Mouse (Mus musculus) thymus, adult 2 months (tissue): ENCODE results near the gene Top3a. TPM values are rescaled to one million over a fixed set of nuclear protein-coding genes. Genes with fewer than 3 reads are reported as not detected.
A peak's percentile ranks its signal among the peaks of the same experiment; 100 is the strongest.

Experiments
- DNase-seq: peaks from one replicate; pipeline ENCODE4 v3.0.0; 2021
- H3K27ac ChIP-seq: fragments of 200-500 bp; 2 replicates; pipeline ENCODE4 v1.5.1; 2012; ENCODE audit warnings: low read length, control low read depth; ENCODE audit not compliant: control insufficient read depth, insufficient read depth
- H3K27me3 ChIP-seq: fragments of 200-500 bp; 2 replicates; pipeline ENCODE4 v1.6.1; 2012; ENCODE audit warnings: mild to moderate bottlenecking, low read length, moderate library complexity, mixed read lengths; ENCODE audit not compliant: control insufficient read depth, insufficient read depth
- H3K36me3 ChIP-seq: fragments of 200-500 bp; 2 replicates; pipeline ENCODE4 v1.6.1; 2012; ENCODE audit warnings: mild to moderate bottlenecking, low read length, moderate library complexity; ENCODE audit not compliant: control insufficient read depth, insufficient read depth
- H3K4me1 ChIP-seq: fragments of 200-500 bp; replicated peaks from 2 replicates; pipeline ENCODE4 v1.6.1; 2012; ENCODE audit warnings: low read length; ENCODE audit not compliant: control insufficient read depth, insufficient read depth
- H3K4me3 ChIP-seq: fragments of 200-500 bp; 2 replicates; pipeline ENCODE4 v1.5.1; 2012; ENCODE audit warnings: mild to moderate bottlenecking, low read length, control low read depth, moderate library complexity; ENCODE audit not compliant: control insufficient read depth, insufficient read depth
- CTCF ChIP-seq: fragments of 200-500 bp; IDR thresholded peaks from 2 replicates; pipeline ENCODE4 v1.5.1; 2012; ENCODE audit warnings: mild to moderate bottlenecking, control low read depth, low read length, moderate library complexity, borderline replicate concordance; ENCODE audit not compliant: control insufficient read depth, poor library complexity, insufficient read depth; ENCODE audit errors: extremely low read depth
- POLR2A ChIP-seq: fragments of 200-500 bp; IDR thresholded peaks from 2 replicates; pipeline ENCODE4 v1.6.1; 2012; ENCODE audit warnings: mild to moderate bottlenecking, low read length, control low read depth, moderate library complexity; ENCODE audit not compliant: control insufficient read depth, poor library complexity, insufficient read depth; ENCODE audit errors: extremely low read depth
- WGBS: fragments of 180-500 bp; shearing (Covaris S2); methylation state at CpG from one replicate; pipeline ENCODE4 v1.1.7; 2018; 5-methylcytosine and 5-hydroxymethylcytosine counted together
- polyA plus RNA-seq: library from polyadenylated mRNA; depleted of rRNA; stranded (reverse); fragments of >200 nt; gene quantifications from 2 replicates; pipeline ENCODE4 v1.2.3, GENCODE M21; 2012

Gene Top3a
- polyA plus RNA-seq, 1 experiment: 17.9 TPM

GRCm38 (mm10) chr11:60731251-60731650 lies 45.9 kb downstream of the Top3a start:
- Histone ChIP-seq H3K27me3 (no peaks in the 10 kb centered on the region), H3K36me3 (no peaks in the 10 kb centered on the region), H3K4me3 (no peak overlapping the region), H3K4me1 (peaks cover 13% of the 10 kb centered on the region), H3K27ac (no peak overlapping the region)
- DNase-seq: no peak
- TF ChIP-seq POLR2A (no peak), CTCF (no peak)
- WGBS: 96% methylated on average over 14 of the region's 14 CpGs

DNA sequence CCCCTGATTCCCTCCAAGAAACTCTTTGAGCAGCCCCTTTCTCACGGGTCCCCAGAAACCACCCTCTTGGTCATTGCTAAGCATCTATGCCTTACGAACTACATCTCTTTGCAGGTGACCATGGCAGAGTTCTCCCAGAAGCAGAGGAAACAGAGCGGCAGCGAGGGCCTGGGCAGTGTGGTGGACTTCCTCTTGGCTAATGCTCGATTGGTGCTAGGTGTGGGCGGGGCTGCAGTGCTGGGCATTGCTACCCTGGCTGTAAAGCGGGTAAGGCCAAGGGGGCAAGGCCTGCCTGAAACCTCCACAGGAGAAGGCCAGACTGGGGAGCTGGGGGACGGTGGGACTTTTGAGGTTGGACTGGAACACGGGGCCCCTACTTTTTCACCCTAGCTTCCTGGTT lies 47.0 kb downstream of the Top3a start:
- H3K27ac ChIP-seq: no peak overlapping the region
- peaks cover 18% of the 10 kb centered on the region for H3K4me1 ChIP-seq
- TF ChIP-seq POLR2A: no peak
- no peak for TF ChIP-seq CTCF
- H3K4me3 ChIP-seq: no peak overlapping the region
- H3K36me3 ChIP-seq: no peaks in the 10 kb centered on the region
- DNase-seq: no peak
- no peaks in the 10 kb centered on the region for H3K27me3 ChIP-seq
- 92% methylated on average over 9 of the region's 9 CpGs for WGBS

DNA sequence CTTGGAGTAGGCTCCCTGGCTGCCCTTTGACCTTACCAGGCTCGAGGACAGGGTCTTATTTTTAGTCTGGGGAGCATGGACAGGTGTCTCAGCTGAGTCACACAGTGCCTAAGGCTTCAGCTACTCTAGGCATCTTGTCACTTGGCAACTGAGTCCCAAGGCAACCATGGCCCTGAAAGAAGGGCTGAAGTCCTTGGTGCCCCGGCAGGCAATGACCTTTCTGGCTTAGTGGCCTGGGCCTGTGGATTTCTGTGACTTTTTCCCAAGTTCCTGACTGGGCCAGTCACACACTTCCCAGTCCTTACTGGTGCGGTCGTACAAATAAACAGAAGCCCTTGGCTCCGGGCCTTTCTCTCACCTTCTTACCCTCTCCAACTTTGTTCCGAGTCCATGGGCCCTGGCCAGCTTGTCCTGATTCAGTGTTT lies 47.9 kb downstream of the Top3a start:
- TF ChIP-seq CTCF (no peak), POLR2A (no peak)
- Histone ChIP-seq H3K27me3 (no peaks in the 10 kb centered on the region), H3K36me3 (0 out of 2 replicates have a peak, but pooled peaks cover under 1% of the 10 kb centered on the region), H3K27ac (no peak overlapping the region), H3K4me3 (no peak overlapping the region), H3K4me1 (peaks cover 18% of the 10 kb centered on the region)
- 85% methylated on average over 6 of the region's 6 CpGs for WGBS
- DNase-seq: no peak

DNA sequence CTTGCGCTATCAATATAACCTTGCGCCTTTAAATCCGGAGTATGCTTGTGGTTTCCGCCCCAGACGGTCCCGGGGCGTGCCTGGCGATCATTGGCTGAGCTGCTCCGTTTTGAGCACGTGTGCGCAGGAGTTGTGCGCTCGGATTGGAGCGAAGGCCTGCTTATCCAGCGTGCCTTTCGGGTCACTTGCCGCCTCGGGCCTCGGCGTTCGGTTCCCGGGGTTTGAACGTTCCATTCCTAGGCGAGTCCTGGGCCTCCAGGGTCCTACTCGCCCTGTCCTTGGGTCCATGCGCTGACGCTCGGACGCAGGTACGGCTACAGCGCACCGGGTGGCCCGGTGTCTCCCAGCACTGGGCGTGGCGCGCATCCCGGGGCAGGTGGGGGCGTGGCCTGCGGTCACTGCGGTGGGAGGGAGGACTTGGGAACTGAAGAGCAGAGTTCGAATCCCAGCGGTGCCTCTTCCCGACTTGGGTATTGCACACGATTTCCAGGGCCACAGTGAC lies 48.9 kb downstream of the Top3a start, which contains the start of gene Mief2:
TSS of gene Mief2 (plus strand) at position 139 of the 502 bp plus-strand sequence.
- Histone ChIP-seq H3K4me3 (peak within 1 kb of the TSS; percentile 91), H3K36me3 (peaks cover 9% of the 10 kb centered on the region), H3K27ac (peak within 1 kb of the TSS; percentile 76), H3K4me1 (peaks cover 18% of the 10 kb centered on the region), H3K27me3 (no peaks in the 10 kb centered on the region)
- under 1% methylated on average over 44 of the region's 44 CpGs for WGBS
- peak; percentile 92 for DNase-seq
- peak; percentile 60 for TF ChIP-seq POLR2A
- TF ChIP-seq CTCF: peak; percentile 61; the same call in 1 of the 2 replicates

- Histone ChIP-seq H3K27me3 (no peaks in the 10 kb centered on the region), H3K4me3 (peak overlapping the region; percentile 91), H3K36me3 (peaks cover 15% of the 10 kb centered on the region), H3K27ac (peak overlapping the region; percentile 76), H3K4me1 (peaks cover 18% of the 10 kb centered on the region)
- TF ChIP-seq POLR2A (no peak), CTCF (0 out of 2 replicates have a peak, but pooled peaks have one; percentile 4)
- WGBS: 7% methylated on average over 12 of the region's 12 CpGs
- DNase-seq: no peak
Observed at GRCm38 (mm10) chr11:60727392-60728140, 49.6 kb downstream of the Top3a start.

DNA sequence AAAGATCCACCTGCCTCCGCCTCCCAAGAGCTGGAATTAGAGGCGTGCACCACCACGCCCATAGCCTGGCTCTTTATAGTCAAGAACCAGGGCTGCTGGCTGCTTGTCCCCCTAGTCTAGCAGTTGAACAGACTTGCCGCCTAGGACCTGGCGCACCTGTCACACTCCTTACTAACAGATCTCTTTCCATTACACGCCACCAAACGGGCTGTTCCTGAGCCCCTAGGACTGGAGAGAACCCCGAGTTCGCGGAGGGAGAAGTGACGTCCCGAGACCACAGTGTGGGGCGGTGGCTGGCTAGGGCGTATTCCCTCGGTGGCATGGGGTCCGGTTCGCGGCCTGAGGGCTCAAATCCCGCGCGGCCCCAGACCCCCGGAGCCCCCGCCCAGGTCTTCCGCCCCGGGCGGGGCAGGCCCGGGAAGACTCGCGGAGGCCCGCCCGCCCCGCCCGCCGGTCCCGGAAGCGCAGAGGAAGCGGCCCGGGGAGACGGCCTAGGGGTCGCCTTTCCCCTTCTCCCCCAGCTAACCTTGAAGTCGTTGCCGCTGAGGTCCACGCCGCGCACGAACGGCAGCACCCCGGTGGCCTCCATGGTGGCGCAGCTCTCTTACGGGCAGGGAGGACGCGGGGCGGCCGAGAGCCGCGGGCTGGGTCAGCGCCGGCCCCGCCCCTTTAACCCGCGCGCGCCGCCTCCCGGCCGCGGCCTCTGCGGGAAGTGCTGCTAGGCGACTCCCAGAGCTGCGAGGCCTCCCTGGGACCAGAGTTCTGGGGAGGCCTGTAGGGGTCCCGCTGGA lies 50.4 kb downstream of the Top3a start, which contains the start of gene Flii:
TSS of gene Flii (minus strand) at position 663 of the 791 bp plus-strand sequence.
- H3K4me1 ChIP-seq: peaks cover 18% of the 10 kb centered on the region
- H3K27me3 ChIP-seq: no peaks in the 10 kb centered on the region
- TF ChIP-seq CTCF (peak; percentile 80), POLR2A (no peak; the same call in none of the 2 replicates)
- H3K27ac ChIP-seq: peak within 1 kb of the TSS; percentile 76
- WGBS: 2% methylated on average over 71 of the region's 71 CpGs
- H3K4me3 ChIP-seq: peak within 1 kb of the TSS; percentile 91
- peaks cover 21% of the 10 kb centered on the region for H3K36me3 ChIP-seq
- DNase-seq: peak; percentile 84
